Mouse (Mus musculus) c-Kit-positive CD71-negative TER-119-negative erythroid progenitor cells, embryonic 14.5 days (primary cell): ENCODE data around the gene Gsta1.
"Not testable (repeated sequence)": the region's sequence is repeated elsewhere in the genome, so short reads cannot be mapped to it uniquely, and the experiment has no call there.

ENCODE experiments used
- DNase-seq: peaks from one replicate; pipeline ENCODE4 v3.0.0-alpha.2; 2013; ENCODE audit warnings: low read depth

Gene Gsta1

DNA sequence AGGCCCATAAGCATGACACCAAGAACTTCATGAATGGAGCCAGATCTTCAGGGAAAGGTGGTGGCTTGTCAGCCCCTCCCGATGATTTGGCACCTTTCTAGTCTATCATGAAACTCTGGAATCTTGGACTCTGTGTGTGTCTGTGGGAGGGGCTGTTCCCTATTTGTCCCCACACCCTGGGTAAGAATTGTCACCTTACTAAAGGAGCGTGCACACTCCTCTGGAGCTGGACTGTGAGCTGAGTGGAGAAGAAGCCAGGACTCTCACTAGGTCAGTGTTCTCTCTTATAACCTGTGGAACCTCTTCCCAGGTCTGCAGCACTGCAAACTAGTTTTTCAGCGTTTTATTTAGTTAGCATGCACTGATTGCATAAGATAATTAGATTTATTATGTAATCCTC is at the start of gene Gsta1:
Gene Gsta1, plus strand, starts transcription at position 196 of the 400 bp plus-strand sequence.
- not testable (repeated sequence) for DNase-seq

GRCm38 (mm10) chr9:78182474-78182873 is 48.0 kb upstream of the Gsta1 start, which contains the start of gene Gsta4:
Gene Gsta4, plus strand, starts transcription at chr9:78182774.
- DNase-seq: not testable (repeated sequence)

GRCm38 (mm10) chr9:78185686-78186085 is 44.8 kb upstream of the Gsta1 start:
- no peak for DNase-seq

DNA sequence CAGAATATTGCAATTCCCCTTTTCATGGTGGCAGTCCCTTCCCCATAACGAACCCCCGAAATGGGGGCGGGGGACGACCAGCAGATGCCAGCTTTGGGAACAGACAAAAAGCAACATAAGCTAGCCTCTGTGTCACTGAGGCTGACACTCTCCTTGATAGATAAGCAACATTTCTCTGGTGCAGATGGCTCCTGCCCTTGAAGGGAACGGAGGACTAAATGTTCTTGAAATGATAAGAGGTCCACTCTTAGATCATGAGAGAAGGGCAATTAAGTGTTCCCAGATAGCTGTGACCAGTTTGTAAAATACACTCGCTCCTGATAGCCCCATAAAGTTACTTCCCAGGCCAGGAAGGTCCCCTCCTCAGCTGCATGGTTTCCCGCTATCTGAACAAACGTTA is 41.5 kb upstream of the Gsta1 start:
- no peak for DNase-seq

- no peak for DNase-seq
Observed at GRCm38 (mm10) chr9:78190651-78191634, 39.5 kb upstream of the Gsta1 start.

DNA sequence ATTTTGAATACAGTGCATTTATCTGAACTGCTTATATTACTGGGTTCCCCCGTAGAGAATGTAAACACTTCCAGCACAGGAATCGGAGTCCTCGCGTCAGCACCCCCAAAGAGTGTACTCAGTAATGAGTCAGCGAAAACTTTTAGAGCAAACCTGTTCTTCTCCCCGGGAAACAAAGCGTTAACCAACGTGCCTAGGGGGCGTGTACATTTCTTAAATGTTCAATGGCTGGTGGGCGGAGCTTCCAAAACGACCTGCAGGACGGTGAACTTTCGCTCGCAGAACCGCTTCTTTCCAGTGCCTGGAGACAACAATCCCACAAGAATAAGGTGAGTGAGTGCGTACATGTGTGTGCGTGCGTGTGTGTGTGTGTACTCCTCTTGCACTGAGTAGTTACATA is 38.7 kb upstream of the Gsta1 start:
- peak; percentile 86 for DNase-seq

DNA sequence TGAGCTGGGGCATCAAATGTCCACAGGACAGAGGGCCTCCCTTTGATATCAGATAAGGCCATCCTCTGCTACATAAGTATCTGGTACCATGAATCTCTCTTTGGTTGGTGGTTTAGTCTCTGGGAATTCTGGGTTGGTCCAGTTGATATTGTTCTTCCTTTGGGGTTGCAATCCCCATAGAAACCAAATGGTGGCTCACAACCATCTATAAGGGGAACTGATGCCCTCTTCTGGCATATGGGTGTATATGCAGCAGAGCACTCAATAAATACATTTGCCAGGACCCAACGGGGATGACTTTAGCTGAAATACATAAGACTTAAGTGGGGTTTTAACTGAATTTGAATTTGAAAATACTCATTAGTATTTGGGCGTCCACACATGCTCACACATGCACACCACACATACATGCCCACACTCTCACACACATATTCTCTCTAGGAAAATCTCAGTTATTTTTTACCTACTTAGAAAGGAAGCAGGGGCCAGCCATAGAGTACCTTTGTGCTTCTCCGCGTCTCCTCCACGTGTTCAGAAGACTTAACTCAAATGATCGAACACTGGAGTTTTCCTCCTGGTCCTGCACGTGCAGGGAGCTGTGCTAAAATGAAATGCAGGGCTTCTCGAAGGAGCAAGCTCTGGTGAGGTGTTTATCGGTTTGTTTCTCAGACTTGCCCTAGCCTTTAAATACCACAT is 36.4 kb upstream of the Gsta1 start:
- no peak for DNase-seq

DNA sequence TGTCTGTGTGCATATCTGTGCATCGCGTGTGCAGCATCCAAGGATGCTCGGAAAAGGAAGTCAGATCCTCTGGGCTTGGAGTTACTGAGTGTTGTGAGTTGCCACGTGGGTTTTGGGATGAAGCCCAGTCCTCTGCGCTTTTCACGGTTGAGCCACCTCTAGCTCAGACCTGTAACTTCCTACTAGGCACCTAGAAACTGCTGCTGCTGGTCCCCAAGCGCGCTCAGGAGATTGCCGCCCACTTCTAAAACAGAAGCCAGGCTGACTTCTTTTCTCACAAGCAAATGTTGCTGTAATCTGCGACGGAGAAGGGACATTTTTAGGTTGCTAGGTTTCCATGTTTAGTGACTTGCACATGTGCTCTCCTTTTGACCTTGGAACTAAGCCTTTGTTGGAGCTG is 35.4 kb upstream of the Gsta1 start:
- DNase-seq: no peak

DNA sequence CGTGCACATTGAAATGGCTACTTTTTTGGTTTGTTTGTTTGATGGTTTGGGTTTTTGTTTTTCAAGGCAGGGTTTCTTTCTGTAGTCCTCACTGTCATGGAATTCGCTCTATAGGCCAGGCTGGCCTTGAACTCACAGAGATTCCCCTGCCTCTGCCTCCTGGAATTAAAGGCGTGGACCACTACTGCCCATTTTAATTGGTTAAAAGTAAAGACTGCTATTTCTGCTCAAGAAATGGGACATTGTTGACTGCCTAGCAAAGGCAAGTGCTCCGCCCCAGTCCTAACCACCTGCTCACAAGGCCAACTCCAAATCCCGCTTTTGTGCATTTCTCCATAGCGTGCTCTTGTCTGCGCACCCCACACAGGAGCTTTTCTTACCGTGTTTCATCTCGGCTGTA is 32.7 kb upstream of the Gsta1 start:
- DNase-seq: no peak

GRCm38 (mm10) chr9:78204194-78204593 is 26.3 kb upstream of the Gsta1 start:
- DNase-seq: no peak

GRCm38 (mm10) chr9:78208956-78209355 is 21.5 kb upstream of the Gsta1 start:
- DNase-seq: no peak

- DNase-seq: no peak
Observed at GRCm38 (mm10) chr9:78210079-78210478, 20.4 kb upstream of the Gsta1 start.

GRCm38 (mm10) chr9:78210821-78211220 is 19.6 kb upstream of the Gsta1 start:
- no peak for DNase-seq

GRCm38 (mm10) chr9:78211521-78211920 is 18.9 kb upstream of the Gsta1 start:
- DNase-seq: no peak

DNA sequence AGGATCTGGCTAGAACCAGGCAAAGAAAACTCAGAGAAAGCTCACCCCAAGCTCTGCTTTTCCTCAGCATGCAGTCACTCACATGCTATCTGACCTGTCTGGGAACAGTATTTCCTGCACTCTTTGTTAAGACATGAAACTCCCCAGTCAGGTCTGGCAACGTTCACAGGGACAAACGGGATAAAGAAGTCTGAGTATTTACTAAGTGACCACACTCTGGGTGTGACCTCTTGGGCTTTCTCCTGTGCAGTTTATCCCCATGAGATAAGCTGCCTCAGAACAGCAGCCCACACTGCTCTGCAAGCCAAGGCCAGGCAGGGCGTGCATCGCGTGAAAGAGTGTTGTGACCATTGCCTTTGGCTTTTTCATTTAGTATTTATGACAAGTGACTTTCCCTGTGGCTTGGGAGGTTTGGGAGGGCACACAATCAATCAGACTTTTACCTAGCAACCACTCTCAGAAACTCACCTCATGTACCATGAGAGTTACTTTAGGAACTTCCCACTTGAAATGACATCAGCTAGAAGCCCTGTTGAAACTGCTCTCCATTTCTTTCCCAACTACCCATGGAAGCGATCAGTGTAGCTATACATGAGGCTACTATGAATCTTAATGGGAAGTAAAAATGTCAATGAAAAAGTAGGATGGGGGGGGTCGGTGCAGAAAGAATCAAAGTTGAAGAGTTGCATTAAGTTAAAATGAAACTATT is 18.0 kb upstream of the Gsta1 start:
- DNase-seq: no peak

DNA sequence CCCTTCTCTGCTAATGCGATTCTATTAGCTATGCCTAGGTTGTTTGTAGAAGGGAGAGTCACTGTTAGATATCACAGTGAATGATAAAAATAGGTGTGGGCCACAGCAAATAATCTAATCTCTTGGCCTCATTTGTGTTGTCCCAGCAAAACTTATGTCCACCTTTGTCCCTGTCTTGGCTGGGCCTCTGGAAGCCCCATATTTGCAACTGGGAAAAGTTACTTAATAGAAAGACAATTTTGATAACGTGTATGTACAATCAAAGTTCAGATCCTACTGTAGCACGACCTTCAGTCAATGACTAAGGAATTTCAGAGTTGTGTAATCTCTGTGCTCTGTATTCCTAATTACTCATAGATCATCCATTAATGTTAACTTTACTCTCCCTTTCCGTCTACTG is 13.4 kb upstream of the Gsta1 start:
- no peak for DNase-seq

- DNase-seq: no peak
Observed at GRCm38 (mm10) chr9:78222616-78223015, 7.8 kb upstream of the Gsta1 start.

GRCm38 (mm10) chr9:78223221-78223902 is 7.1 kb upstream of the Gsta1 start:
- no peak for DNase-seq

DNA sequence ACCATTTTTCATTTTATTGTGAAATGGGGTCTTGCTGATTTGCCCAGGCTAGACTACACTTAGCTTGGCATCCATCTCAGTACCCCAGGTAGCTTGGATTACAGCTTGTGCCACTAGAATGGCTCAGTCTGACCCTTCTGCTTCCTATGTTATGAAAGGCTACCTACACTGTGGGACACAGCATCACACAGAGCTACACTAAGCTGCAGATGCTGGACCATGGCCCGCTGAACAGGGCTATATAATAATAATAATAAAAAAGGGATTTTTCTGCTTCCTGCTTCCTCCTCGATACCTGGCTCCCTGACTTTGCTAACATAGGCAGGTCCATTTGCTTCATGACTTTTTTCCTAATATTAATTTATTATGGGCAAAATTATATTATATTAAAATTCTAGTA is 6.0 kb upstream of the Gsta1 start:
- DNase-seq: no peak

DNA sequence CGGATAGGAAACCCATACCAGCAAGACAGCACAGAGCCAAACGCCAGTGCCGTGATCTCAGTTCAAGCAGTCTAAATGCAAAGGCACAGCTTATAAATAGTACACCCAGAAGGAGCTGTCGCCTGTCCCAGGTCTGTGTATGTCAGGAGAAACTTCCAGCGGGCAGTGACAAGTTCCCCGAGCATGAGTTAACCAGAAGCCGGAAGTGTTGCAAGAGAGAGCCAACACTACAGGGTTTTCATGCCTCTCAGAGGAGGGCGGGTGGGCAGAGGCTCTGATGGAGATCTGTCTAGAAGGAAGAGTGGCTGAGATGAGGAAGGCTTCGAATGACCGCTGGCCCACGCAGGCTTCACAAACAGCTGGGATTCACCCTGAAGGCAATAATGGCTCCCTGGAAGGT is 5.2 kb upstream of the Gsta1 start:
- no peak for DNase-seq

DNA sequence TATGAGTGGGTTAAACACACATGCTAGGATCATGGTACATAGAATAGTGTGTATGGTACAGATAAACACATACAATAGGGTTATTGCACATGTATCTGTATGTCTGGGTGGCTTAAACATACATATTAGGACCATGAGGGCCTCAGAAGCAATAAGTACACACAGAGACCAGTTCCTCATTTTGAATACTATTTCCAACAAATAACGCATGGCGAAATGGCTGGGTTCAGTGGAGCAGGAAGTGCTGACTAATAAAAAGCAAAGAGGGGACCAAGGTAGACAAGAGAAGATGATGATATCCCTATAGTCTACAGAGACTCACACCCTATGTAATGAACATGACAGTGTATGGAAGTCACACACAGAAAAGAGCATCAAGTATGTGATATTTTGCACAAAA is 2.3 kb upstream of the Gsta1 start:
- no peak for DNase-seq

DNA sequence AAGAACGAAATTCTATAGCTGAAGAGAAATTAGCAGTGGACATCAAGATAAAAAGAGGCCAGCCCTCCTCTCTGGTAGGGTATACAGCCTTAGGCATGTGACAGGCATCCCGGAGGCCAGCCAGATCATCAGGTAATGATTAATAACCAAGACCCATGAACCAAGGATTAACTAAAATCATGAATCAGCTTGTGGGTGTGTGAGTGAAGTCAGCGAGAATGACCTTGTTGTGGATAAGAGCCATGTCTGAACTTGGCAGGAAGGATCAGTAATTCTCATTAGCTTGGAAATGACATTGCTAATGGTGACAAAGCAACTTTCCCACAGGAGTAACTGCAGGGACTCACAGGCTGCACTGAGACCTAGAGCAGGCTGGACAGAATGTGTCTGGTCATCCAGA is 798 bp upstream of the Gsta1 start:
- DNase-seq: not testable (repeated sequence)
